Comparison of ENCODE assay signal across 7 mouse cellular contexts in the genomic region with DNA sequence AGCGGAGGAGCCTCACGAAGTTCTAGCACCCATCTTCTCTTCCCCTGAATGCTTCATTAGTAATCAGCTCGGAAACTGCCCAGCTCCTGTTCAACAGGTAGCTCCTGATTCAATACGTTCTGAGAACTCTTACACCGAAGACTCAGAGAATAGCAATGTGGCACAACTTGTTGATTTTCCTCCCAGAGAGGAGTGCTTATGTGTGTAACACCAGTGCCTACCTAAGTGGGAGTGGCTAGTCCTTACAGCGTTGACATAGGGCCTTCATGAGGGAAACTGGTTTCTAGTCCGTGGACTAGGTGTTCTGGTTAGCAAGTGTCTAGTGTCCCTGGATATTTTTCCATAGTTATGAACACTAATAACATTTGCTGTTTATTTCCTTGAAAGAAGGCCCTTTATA. TPM values are rescaled to one million over a fixed set of nuclear protein-coding genes. Genes with fewer than 3 reads are reported as not detected.
A peak's percentile ranks its signal among the peaks of the same experiment; 100 is the strongest.
DNase-seq lines count a peak whose midpoint lies in the region; ATAC-seq and TF ChIP-seq lines count a peak whose summit lies in the region.

No protein-coding gene starts in this region.

- DNase-seq in liver, adult 2 months (ENCODE audit: extremely low read depth, low read depth, low spot score): peak; percentile 87
- no peak for DNase-seq in liver, embryonic 11.5 days (ENCODE audit: low spot score)
- DNase-seq in embryonic facial prominence, embryonic 14.5 days (ENCODE audit: low spot score): peak; percentile 52
- DNase-seq in ovary, postnatal 10 days (ENCODE audit: low spot score): no peak
- DNase-seq in right cerebral cortex, postnatal 25 days: no peak

- no peak for TF ChIP-seq POLR2A in liver, adult 2 months (IDR thresholded peaks at IDR 0.05; ENCODE audit: extremely low read depth, insufficient read depth, low read length)

- no peak for TF ChIP-seq CTCF in liver, adult 2 months (IDR thresholded peaks at IDR 0.05; ENCODE audit: low read depth, low read length)

- peaks cover 18% of the 10 kb centered on the region for H3K4me1 ChIP-seq in liver, adult 2 months (ENCODE audit: control insufficient read depth, insufficient read depth, low read length)
- H3K4me1 ChIP-seq in liver, embryonic 11.5 days (replicated peaks; ENCODE audit: control insufficient read depth, insufficient read depth, low read length): peaks cover 16% of the 10 kb centered on the region
- peaks cover 11% of the 10 kb centered on the region for H3K4me1 ChIP-seq in embryonic facial prominence, embryonic 14.5 days (ENCODE audit: control insufficient read depth, insufficient read depth, low read length)
- peaks cover 16% of the 10 kb centered on the region for H3K4me1 ChIP-seq in kidney, embryonic 14.5 days (ENCODE audit: control insufficient read depth, insufficient read depth, low read length)
- peaks cover 21% of the 10 kb centered on the region for H3K4me1 ChIP-seq in midbrain, embryonic 16.5 days (ENCODE audit: control insufficient read depth, insufficient read depth, low read length)

- H3K36me3 ChIP-seq in liver, adult 2 months (ENCODE audit: control insufficient read depth, insufficient read depth, low read length): peaks cover 14% of the 10 kb centered on the region
- no peaks in the 10 kb centered on the region for H3K36me3 ChIP-seq in liver, embryonic 11.5 days (ENCODE audit: control insufficient read depth, insufficient read depth, low read length)
- no peaks in the 10 kb centered on the region for H3K36me3 ChIP-seq in embryonic facial prominence, embryonic 14.5 days (ENCODE audit: control insufficient read depth, insufficient read depth, low read length)
- H3K36me3 ChIP-seq in kidney, embryonic 14.5 days (ENCODE audit: control insufficient read depth, insufficient read depth, low read length): no peaks in the 10 kb centered on the region
- H3K36me3 ChIP-seq in midbrain, embryonic 16.5 days (ENCODE audit: control insufficient read depth, insufficient read depth, low read length): no peaks in the 10 kb centered on the region

- WGBS in liver, adult 2 months: 33% methylated on average over 7 of the region's 7 CpGs
- WGBS in liver, embryonic 11.5 days: 64% methylated on average over 7 of the region's 7 CpGs
- 37% methylated on average over 7 of the region's 7 CpGs for WGBS in embryonic facial prominence, embryonic 14.5 days
- WGBS in kidney, embryonic 14.5 days: 40% methylated on average over 7 of the region's 7 CpGs
- 48% methylated on average over 7 of the region's 7 CpGs for WGBS in midbrain, embryonic 16.5 days

- H3K4me2 ChIP-seq in liver, embryonic 11.5 days: no peak overlapping the region
- H3K4me2 ChIP-seq in embryonic facial prominence, embryonic 14.5 days (ENCODE audit: low read depth, low read length): peak overlapping the region; percentile 67
- H3K4me2 ChIP-seq in kidney, embryonic 14.5 days (replicated peaks; ENCODE audit: low read depth, low read length): peak overlapping the region; percentile 65
- peak overlapping the region; percentile 38 for H3K4me2 ChIP-seq in midbrain, embryonic 16.5 days (ENCODE audit: low read length)

- no peaks in the 10 kb centered on the region for H3K9me3 ChIP-seq in liver, embryonic 11.5 days (ENCODE audit: control insufficient read depth, low read length)
- H3K9me3 ChIP-seq in embryonic facial prominence, embryonic 14.5 days (ENCODE audit: control insufficient read depth, low read length): no peaks in the 10 kb centered on the region
- H3K9me3 ChIP-seq in kidney, embryonic 14.5 days (ENCODE audit: control insufficient read depth, low read length): no peaks in the 10 kb centered on the region
- H3K9me3 ChIP-seq in midbrain, embryonic 16.5 days (replicated peaks; ENCODE audit: control insufficient read depth, low read length, poor library complexity, severe bottlenecking): no peaks in the 10 kb centered on the region

- no peak for ATAC-seq in liver, embryonic 11.5 days (replicated peaks; ENCODE audit: low FRiP score)
- peak; percentile 24; the same call in 1 of the 2 replicates for ATAC-seq in embryonic facial prominence, embryonic 14.5 days (ENCODE audit: low read depth)
- ATAC-seq in kidney, embryonic 14.5 days (ENCODE audit: low FRiP score, low TSS enrichment): no peak
- ATAC-seq in midbrain, embryonic 16.5 days: no peak

- H3K79me2 ChIP-seq in liver, adult 2 months (ENCODE audit: control insufficient read depth, insufficient read depth, low read length): peaks cover 13% of the 10 kb centered on the region

- H3K27ac ChIP-seq in liver, adult 2 months (replicated peaks; ENCODE audit: insufficient read depth, low read depth, low read length): peak overlapping the region; percentile 78
- H3K27ac ChIP-seq in liver, embryonic 11.5 days (ENCODE audit: low read depth, low read length): no peak overlapping the region
- no peak overlapping the region for H3K27ac ChIP-seq in embryonic facial prominence, embryonic 14.5 days (replicated peaks; ENCODE audit: low read depth, low read length)
- H3K27ac ChIP-seq in kidney, embryonic 14.5 days (ENCODE audit: low read depth, low read length): no peak overlapping the region
- H3K27ac ChIP-seq in midbrain, embryonic 16.5 days (ENCODE audit: low read length): no peak overlapping the region

- H3K27me3 ChIP-seq in liver, adult 2 months (ENCODE audit: control insufficient read depth, insufficient read depth, low read length): no peaks in the 10 kb centered on the region
- H3K27me3 ChIP-seq in liver, embryonic 11.5 days (replicated peaks; ENCODE audit: control insufficient read depth, insufficient read depth, low read length): no peaks in the 10 kb centered on the region
- H3K27me3 ChIP-seq in embryonic facial prominence, embryonic 14.5 days (replicated peaks; ENCODE audit: control insufficient read depth, insufficient read depth, low read length): no peaks in the 10 kb centered on the region
- H3K27me3 ChIP-seq in kidney, embryonic 14.5 days (ENCODE audit: control insufficient read depth, insufficient read depth, low read length): no peaks in the 10 kb centered on the region
- no peaks in the 10 kb centered on the region for H3K27me3 ChIP-seq in midbrain, embryonic 16.5 days (ENCODE audit: control insufficient read depth, insufficient read depth, low read depth, low read length)

- H3K9ac ChIP-seq in liver, adult 2 months (ENCODE audit: low read depth, low read length): peak overlapping the region; percentile 29; the same call in 1 of the 2 replicates
- H3K9ac ChIP-seq in liver, embryonic 11.5 days (ENCODE audit: low read depth, low read length): no peak overlapping the region
- H3K9ac ChIP-seq in embryonic facial prominence, embryonic 14.5 days (ENCODE audit: low read depth, low read length): no peak overlapping the region
- no peak overlapping the region for H3K9ac ChIP-seq in kidney, embryonic 14.5 days (ENCODE audit: low read depth, low read length)
- no peak overlapping the region for H3K9ac ChIP-seq in midbrain, embryonic 16.5 days (ENCODE audit: low read depth, low read length)

- no peak overlapping the region; the same call in 1 of the 2 replicates for H3K4me3 ChIP-seq in liver, adult 2 months (ENCODE audit: insufficient read depth, low read depth, low read length)
- no peak overlapping the region for H3K4me3 ChIP-seq in liver, embryonic 11.5 days (ENCODE audit: low read depth, low read length)
- H3K4me3 ChIP-seq in embryonic facial prominence, embryonic 14.5 days (ENCODE audit: low read depth, low read length): peak overlapping the region; percentile 87; the same call in 1 of the 2 replicates
- peak overlapping the region; percentile 77 for H3K4me3 ChIP-seq in kidney, embryonic 14.5 days (ENCODE audit: low read length)
- H3K4me3 ChIP-seq in midbrain, embryonic 16.5 days (ENCODE audit: low read depth, low read length): no peak overlapping the region; the same call in 1 of the 2 replicates

RNA-seq across cellular contexts. Expression of gene Mia2, which starts 33.4 kb away (rescaled TPM):
- total RNA-seq in liver, adult 2 months (2014; rRNA removed): 223 and 268 TPM in 2 replicates
- polyA plus RNA-seq in liver, adult 2 months (2012; rRNA removed): 87.2 and 94.7 TPM in 2 replicates
- 79.7 and 85.8 TPM in 2 replicates for polyA plus RNA-seq in liver, embryonic 11.5 days (2014; fragmentation: Nextera tagmentation; extraction: Ambion mirVana)
- polyA plus RNA-seq in embryonic facial prominence, embryonic 14.5 days (2014; fragmentation: Nextera tagmentation; extraction: Ambion mirVana): 53.9 and 58.2 TPM in 2 replicates
- 51.1 and 70.6 TPM in 2 replicates for polyA plus RNA-seq in kidney, embryonic 14.5 days (2014; fragmentation: Nextera tagmentation; extraction: Ambion mirVana)
- 28.5 and 35.2 TPM in 2 replicates for polyA plus RNA-seq in midbrain, embryonic 16.5 days (2015; fragmentation: Nextera tagmentation; extraction: Ambion mirVana)

Comparison
In these comparisons a context has a peak if more than half of its experiments do, and no peak if none do; other contexts are left out.
1. DNase-seq: peak in liver, adult 2 months (single experiment) and embryonic facial prominence, embryonic 14.5 days (single experiment); none in liver, embryonic 11.5 days (single experiment), ovary, postnatal 10 days (single experiment) and right cerebral cortex, postnatal 25 days (single experiment).
2. H3K4me3 ChIP-seq: peak in embryonic facial prominence, embryonic 14.5 days (single experiment) and kidney, embryonic 14.5 days (single experiment); none in liver, adult 2 months (single experiment), liver, embryonic 11.5 days (single experiment) and midbrain, embryonic 16.5 days (single experiment).